8 mouse cellular contexts compared by ENCODE assay signal in the genomic region with DNA sequence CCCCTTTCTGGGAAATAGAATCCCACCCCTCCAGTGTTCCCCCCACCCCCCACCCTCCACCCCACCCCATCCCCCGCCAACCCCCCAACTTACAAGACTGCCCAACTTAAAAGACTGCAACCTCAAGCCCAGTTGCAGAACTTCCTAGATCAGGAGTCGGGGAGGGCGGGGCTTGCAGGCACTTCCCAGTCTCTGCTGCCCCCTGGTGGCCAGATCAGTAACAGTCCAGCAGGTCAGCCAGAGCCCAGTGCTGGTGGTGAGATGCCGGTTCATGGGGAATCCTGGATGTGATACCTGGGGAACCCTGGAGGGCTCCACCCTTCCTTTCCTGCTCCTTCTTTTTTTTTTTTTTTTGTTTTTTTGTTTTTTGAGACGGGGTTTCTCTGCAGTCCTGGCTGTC. TPM values are rescaled to one million over a fixed set of nuclear protein-coding genes. Genes with fewer than 3 reads are reported as not detected.
DNase-seq lines count a peak whose midpoint lies in the region; ATAC-seq and TF ChIP-seq lines count a peak whose summit lies in the region.

No protein-coding gene starts in this region.

- no peaks in the 10 kb centered on the region for H3K27me3 ChIP-seq in CH12.LX (replicated peaks)
- H3K27me3 ChIP-seq in heart, embryonic 16.5 days (ENCODE audit: control insufficient read depth, insufficient read depth, low read length): no peaks in the 10 kb centered on the region
- H3K27me3 ChIP-seq in liver, embryonic 16.5 days (ENCODE audit: control insufficient read depth, insufficient read depth, low read depth, low read length): no peaks in the 10 kb centered on the region; the same call in none of the 2 replicates

- peak; percentile 91 for DNase-seq in CH12.LX (ENCODE audit: extremely low read depth)
- DNase-seq in brain, embryonic 18.5 days (ENCODE audit: low read depth, low spot score): peak; percentile 57
- DNase-seq in fibroblast of lung, adult 2 months (ENCODE audit: low read depth): peak; percentile 57
- DNase-seq in kidney, postnatal 4 days: peak; percentile 96 to 98
- peak; percentile 88 for DNase-seq in testis, postnatal 14 days (ENCODE audit: low spot score)

- ATAC-seq in heart, embryonic 16.5 days (replicated peaks; ENCODE audit: extremely low read depth, insufficient read depth, low FRiP score): peak; percentile 53; the same call in 1 of the 2 replicates
- peak; percentile 65 for ATAC-seq in liver, embryonic 16.5 days (ENCODE audit: low read depth)
- ATAC-seq in neutrophil, adult 5-6 weeks (ENCODE audit: extremely low read depth, insufficient number of reproducible peaks, low FRiP score, poor library complexity, severe bottlenecking): peak; percentile 73

- in situ Hi-C loops in CH12.LX (cut with MboI; ENCODE audit: low pct_ligation_motif_present, low pct_unique_long_range_greater_than_20kb, low sequenced_read_pairs): loop anchor here (5.0 to 10.0 kb wide), 4 partner anchors 88 to 480 kb away; partner anchors contain the start of gene Gcsh

- H3K4me1 ChIP-seq in CH12.LX (ENCODE audit: control insufficient read depth in 1 of 2, insufficient read depth in 2 of 2): peaks cover 19 to 72% of the 10 kb centered on the region in 2 experiments
- peaks cover 2% of the 10 kb centered on the region; the same call in 1 of the 2 replicates for H3K4me1 ChIP-seq in heart, embryonic 16.5 days (ENCODE audit: control insufficient read depth, insufficient read depth, low read length)
- peaks cover 3% of the 10 kb centered on the region for H3K4me1 ChIP-seq in liver, embryonic 16.5 days (ENCODE audit: control insufficient read depth, low read depth, low read length)

- TF ChIP-seq POLR2A in CH12.LX (IDR thresholded peaks at IDR 0.05; ENCODE audit: low read depth, low read length): no peak

- TF ChIP-seq CTCF in CH12.LX (conservative IDR thresholded peaks at IDR 0.05 in 1 of 2, IDR thresholded peaks at IDR 0.05 in 1 of 2; ENCODE audit: low read depth in 2 of 2, low read length in 2 of 2): peak; percentile 50 to 94

- TF ChIP-seq RAD21 in CH12.LX (IDR thresholded peaks at IDR 0.05; ENCODE audit: low read depth, low read length): peak; percentile 87

- WGBS in heart, embryonic 16.5 days: 2% methylated on average over 5 of the region's 5 CpGs
- 0% methylated on average over 5 of the region's 5 CpGs for WGBS in liver, embryonic 16.5 days (ENCODE audit: insufficient replicate concordance)

- no peak overlapping the region for H3K27ac ChIP-seq in CH12.LX (ENCODE audit: insufficient read depth, low read depth)
- H3K27ac ChIP-seq in heart, embryonic 16.5 days (ENCODE audit: low read length): no peak overlapping the region
- H3K27ac ChIP-seq in liver, embryonic 16.5 days (ENCODE audit: low read length): no peak overlapping the region

- dilution Hi-C loops in CH12.LX (cut with MboI; ENCODE audit: extremely low pct_ligation_motif_present, extremely low pct_unique_long_range_greater_than_20kb, low sequenced_read_pairs): no loop called here

- H3K79me2 ChIP-seq in CH12.LX (replicated peaks; ENCODE audit: control insufficient read depth, extremely low read depth, insufficient read depth, poor library complexity, severe bottlenecking): no peaks in the 10 kb centered on the region

- H3K9me3 ChIP-seq in CH12.LX (replicated peaks; ENCODE audit: low read length): no peaks in the 10 kb centered on the region
- peaks cover 2% of the 10 kb centered on the region; the same call in 1 of the 2 replicates for H3K9me3 ChIP-seq in heart, embryonic 16.5 days (replicated peaks; ENCODE audit: control insufficient read depth, low read length)
- no peaks in the 10 kb centered on the region for H3K9me3 ChIP-seq in liver, embryonic 16.5 days (replicated peaks; ENCODE audit: control insufficient read depth, low read length)

- no peak for TF ChIP-seq EP300 in CH12.LX (IDR thresholded peaks at IDR 0.05; ENCODE audit: low read length)

- H3K4me3 ChIP-seq in CH12.LX (replicated peaks in 1 of 3; ENCODE audit: low read depth in 2 of 3, low read length in 2 of 3, poor library complexity in 1 of 3): no peak overlapping the region
- no peak overlapping the region for H3K4me3 ChIP-seq in heart, embryonic 16.5 days (ENCODE audit: low read length)
- H3K4me3 ChIP-seq in liver, embryonic 16.5 days (ENCODE audit: low read depth, low read length): no peak overlapping the region

- no peak overlapping the region for H3K9ac ChIP-seq in CH12.LX (ENCODE audit: insufficient read depth, low read depth)
- H3K9ac ChIP-seq in heart, embryonic 16.5 days (ENCODE audit: low read length): no peak overlapping the region
- H3K9ac ChIP-seq in liver, embryonic 16.5 days (ENCODE audit: low read depth, low read length): no peak overlapping the region

- H3K4me2 ChIP-seq in CH12.LX (ENCODE audit: insufficient read depth, low read depth, poor library complexity, severe bottlenecking): peak overlapping the region; percentile 64
- no peak overlapping the region for H3K4me2 ChIP-seq in heart, embryonic 16.5 days (ENCODE audit: low read depth, low read length)
- H3K4me2 ChIP-seq in liver, embryonic 16.5 days (ENCODE audit: low read depth, low read length): no peak overlapping the region

- H3K36me3 ChIP-seq in CH12.LX (replicated peaks in 1 of 2; ENCODE audit: control insufficient read depth in 1 of 2, insufficient read depth in 1 of 2, low read length in 1 of 2): no peaks in the 10 kb centered on the region
- H3K36me3 ChIP-seq in heart, embryonic 16.5 days (ENCODE audit: control insufficient read depth, insufficient read depth): no peaks in the 10 kb centered on the region
- no peaks in the 10 kb centered on the region for H3K36me3 ChIP-seq in liver, embryonic 16.5 days (ENCODE audit: control insufficient read depth, insufficient read depth)

TF ChIP-seq in CH12.LX, 34 proteins besides CTCF, POLR2A, EP300 and RAD21:
- TF ChIP-seq ELF1 (IDR thresholded peaks at IDR 0.05; ENCODE audit: low read depth, low read length): peak; percentile 84
- TF ChIP-seq IRF4 (IDR thresholded peaks at IDR 0.05; ENCODE audit: low read depth, low read length): peak; percentile 33; the same call in 1 of the 2 replicates
- peak; percentile 87 for TF ChIP-seq SMC3 (IDR thresholded peaks at IDR 0.05; ENCODE audit: low read depth, low read length)
- peak; percentile 27; the same call in 1 of the 2 replicates for TF ChIP-seq ZC3H11A (IDR thresholded peaks at IDR 0.05; ENCODE audit: low read depth, low read length)
- TF ChIP-seq SIN3A (IDR thresholded peaks at IDR 0.05; ENCODE audit: low read length): peak; percentile 18
- TF ChIP-seq MAZ (IDR thresholded peaks at IDR 0.05; ENCODE audit: low read depth, low read length): peak; percentile 85
- TF ChIP-seq JUN (IDR thresholded peaks at IDR 0.05; ENCODE audit: insufficient read depth, low read depth, low read length): no peak
- no peak for TF ChIP-seq ETS1 (conservative IDR thresholded peaks at IDR 0.05; ENCODE audit: low read depth, low read length)
- TF ChIP-seq KAT2A (IDR thresholded peaks at IDR 0.05; ENCODE audit: insufficient replicate concordance, low read length): no peak
- peak; percentile 23; the same call in 1 of the 2 replicates for TF ChIP-seq HCFC1 (IDR thresholded peaks at IDR 0.05; ENCODE audit: low read depth, low read length)

RNA-seq across cellular contexts. Expression of gene Plcg2, which starts 23.1 kb away (rescaled TPM):
- total RNA-seq in CH12.LX (2012; rRNA removed): 194 and 205 TPM in 2 replicates
- total RNA-seq in CH12.LX (2014; rRNA removed): 129 and 139 TPM in 2 replicates
- polyA plus RNA-seq in CH12.LX (2012; ENCODE audit: insufficient read length, low read depth): 177 and 196 TPM in 2 replicates
- polyA plus RNA-seq in heart, embryonic 16.5 days (2015; fragmentation: Nextera tagmentation; extraction: Ambion mirVana): 7.0 and 7.2 TPM in 2 replicates
- polyA plus RNA-seq in liver, embryonic 16.5 days (2015; fragmentation: Nextera tagmentation; extraction: Ambion mirVana): 8.1 and 8.4 TPM in 2 replicates
- 220 and 238 TPM in 2 replicates for total RNA-seq in neutrophil, adult 5-6 weeks (2017)

Comparison
In these comparisons a context has a peak if more than half of its experiments do, and no peak if none do; other contexts are left out.
1. RNA of gene Plcg2, which starts 23.1 kb away (polyA plus RNA-seq): 177 to 196 TPM in CH12.LX; 8.1 to 8.4 TPM in liver, embryonic 16.5 days and 7.0 to 7.2 TPM in heart, embryonic 16.5 days; every median in the first group is over 10 times any median in the second.
2. Peak in every context shown above with its lines, with median percentiles within 50 percentile points of each other: DNase-seq and ATAC-seq.